Mouse (Mus musculus) cerebellum, adult 9-11 months (tissue): ENCODE data around the gene Pamr1.

Source experiments
- DNase-seq: peaks from one replicate; pipeline ENCODE4 v3.0.0; 2022

Gene Pamr1

DNA sequence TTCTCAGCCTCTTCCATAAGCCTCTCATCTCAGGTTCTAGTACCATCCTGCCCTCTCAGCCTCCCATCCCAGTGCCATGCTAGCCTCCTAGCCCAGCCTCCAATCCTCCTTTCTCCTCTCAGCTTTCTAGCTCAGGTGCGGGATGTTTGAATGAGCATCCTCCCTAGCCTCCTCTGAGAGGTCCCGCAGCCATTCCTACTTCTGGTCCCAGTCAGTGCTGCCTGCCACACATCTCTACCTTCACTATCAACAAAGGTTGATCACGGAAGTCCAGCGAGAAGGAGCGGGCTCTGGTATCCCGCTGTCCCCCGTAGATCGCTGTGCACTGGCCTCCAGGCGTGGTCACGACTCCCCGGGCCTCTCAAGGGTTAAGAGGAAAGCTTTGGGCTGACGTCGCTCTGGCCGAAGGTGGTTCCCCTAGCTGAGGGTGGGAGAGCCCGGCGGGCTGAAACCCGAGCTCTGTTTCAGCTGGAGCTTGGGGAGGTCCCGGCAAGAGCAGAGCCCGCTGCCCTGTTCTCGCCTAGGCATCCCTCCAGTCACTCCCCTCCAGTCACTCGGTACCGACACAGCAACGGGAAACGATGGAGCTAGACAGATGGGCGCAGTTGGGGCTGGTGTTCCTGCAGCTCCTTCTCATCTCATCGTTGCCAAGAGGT is at the start of gene Pamr1:
TSS of gene Pamr1 (plus strand) at position 402 of the 656 bp plus-strand sequence.
- peak; percentile 17 for DNase-seq

GRCm38 (mm10) chr2:102507633-102508032 is 42.2 kb upstream of the Pamr1 start:
- DNase-seq: no peak

DNA sequence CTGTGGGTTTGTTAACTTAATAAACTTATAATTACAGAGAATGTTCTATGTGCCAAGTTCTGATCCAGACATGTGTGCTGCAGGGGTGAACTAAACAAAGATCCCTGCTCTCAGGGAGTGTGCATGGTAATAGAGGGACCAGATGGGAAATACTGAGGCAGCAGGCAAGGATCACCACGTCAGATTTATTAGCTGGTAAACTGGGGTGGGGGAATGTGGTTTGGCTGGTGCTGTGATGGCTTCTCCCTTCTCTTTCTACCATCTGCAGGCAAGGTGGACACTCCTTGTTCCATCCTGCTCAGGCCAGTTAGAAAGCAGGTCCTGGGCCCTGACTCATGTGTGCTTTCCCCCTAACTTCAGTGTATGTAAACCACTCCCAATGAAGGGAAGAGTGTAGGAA is 41.7 kb upstream of the Pamr1 start:
- DNase-seq: no peak

DNA sequence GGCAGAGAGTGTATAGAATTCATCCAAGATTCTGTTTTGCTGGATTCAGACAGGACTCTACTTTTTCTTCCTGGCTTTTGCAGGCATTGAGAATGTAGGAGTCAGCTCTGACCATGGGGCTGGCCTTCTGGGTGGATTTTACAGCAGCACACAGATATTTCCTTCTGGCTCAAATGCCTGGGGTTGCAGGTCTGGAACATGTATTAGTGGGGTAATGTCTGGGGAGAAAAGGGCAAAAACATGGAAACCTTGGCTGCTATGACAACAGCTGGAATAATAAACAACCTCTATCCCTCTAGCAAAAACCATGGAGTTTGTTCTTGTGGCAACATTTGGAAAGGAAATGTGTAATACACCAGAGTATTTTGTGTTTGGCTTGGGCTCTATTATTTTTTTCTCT is 29.9 kb upstream of the Pamr1 start:
- DNase-seq: no peak

GRCm38 (mm10) chr2:102527563-102527962 is 22.2 kb upstream of the Pamr1 start:
- DNase-seq: no peak

GRCm38 (mm10) chr2:102533437-102533836 is 16.4 kb upstream of the Pamr1 start:
- no peak for DNase-seq

- DNase-seq: no peak
These were observed 13.0 kb upstream of the Pamr1 start for GRCm38 (mm10) chr2:102536766-102537165.

DNA sequence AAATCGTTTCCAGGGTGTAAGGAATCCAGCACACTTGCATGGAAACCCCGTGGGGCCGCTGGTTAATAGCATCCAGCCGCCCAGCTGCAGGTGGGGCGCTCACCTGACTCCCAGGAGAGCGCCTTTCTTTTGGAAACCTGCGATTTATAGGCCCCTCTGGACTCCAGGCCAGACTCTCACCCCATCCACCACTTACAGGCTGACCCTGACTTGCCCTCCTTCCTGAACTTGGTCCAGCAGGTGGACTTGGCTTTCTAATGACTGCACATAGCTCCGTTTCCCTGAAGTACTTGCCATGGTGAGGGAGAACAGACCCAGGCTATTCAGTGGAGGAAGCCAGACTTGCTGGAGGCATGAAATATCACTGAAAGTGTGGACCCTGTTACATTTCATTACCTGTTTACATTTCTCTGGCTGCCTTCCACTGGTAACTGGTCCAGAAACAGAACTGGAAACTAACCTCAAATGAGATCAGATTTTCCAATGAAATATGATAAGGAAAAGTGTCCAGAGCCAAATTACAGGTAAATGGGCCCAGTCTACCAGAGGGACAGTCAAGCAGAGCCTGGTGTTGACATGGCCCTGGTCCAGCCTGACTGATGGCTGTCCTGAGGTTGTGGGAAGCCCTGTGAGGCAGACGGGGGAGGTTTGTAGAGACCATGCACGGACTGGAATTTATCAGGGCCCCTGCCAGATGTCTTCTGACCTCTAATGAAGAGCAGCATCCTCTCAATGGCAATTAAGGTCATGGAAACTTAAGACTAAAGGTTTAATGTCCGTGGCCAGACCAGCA is 9.2 kb upstream of the Pamr1 start:
- no peak for DNase-seq

DNA sequence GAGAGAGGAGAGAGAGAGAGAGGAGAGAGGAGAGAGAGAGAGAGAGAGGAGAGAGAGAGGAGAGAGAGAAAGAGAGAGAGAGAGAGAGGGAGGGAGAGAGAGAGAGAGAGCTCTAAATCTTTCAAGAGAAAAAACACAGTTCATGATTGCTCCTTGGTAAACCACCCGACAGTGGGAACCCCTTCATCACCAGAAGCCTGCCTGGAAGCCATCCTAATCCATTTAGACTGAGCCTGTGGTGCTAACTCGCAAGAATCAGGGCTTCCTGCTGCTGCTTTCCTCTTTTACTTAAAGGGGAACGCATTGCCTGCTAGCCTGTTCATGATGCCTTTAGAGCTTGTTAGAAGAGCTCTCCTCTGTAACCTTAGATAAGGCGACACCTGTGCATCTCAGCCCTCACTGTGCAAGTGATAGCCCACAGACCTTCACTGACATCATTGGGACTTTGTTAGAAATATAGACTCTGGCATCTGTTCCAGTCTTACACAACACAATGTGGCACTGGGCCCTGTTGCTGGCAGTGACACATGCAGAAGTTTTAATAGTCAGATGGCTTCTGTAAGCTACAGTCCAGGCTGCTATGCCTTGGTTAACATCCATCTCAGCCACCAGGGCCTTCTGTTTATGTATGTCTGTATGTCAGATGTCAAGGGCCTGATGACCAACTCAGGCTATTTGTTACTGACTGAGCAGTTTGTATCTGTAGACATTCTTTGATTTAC is 8.2 kb upstream of the Pamr1 start:
- no peak for DNase-seq

DNA sequence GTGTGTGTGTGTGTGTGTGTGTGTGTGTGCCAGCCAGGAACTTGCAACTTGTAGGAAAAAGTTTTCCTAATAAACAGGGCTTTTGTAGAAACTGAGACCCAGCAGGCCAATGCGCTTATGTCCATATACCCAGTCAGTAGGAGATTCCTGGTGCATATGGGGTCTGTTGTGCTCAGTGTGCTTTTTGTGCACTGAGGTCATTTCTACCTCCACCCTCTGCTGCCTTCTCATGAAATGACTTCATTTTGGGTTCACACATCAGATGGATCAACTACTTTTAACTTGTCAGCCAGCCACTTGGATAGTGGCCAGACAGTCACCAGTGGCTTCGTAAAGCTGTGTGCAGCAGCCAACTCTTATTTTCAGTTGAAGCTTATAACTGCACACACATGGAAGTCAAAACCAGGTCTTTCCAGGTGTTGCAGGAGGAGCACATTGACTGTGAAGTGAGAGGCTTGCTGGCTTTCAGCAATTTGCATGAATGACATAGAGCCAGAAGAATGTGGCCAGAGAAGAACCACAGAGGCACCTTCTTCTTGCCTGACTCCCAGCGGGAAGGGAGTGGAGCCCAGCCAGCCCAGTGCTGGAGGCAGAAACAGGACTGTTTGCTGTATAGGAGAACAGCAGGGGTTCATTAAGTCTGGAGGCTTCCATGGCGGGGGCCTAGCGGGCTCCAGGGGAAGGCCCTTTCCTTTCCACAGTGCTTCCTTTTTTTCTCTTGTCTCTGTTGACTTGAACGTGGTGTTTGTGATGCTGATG is 5.7 kb upstream of the Pamr1 start:
- no peak for DNase-seq

GRCm38 (mm10) chr2:102550910-102551582 is 1.2 kb downstream of the Pamr1 start:
- no peak for DNase-seq

DNA sequence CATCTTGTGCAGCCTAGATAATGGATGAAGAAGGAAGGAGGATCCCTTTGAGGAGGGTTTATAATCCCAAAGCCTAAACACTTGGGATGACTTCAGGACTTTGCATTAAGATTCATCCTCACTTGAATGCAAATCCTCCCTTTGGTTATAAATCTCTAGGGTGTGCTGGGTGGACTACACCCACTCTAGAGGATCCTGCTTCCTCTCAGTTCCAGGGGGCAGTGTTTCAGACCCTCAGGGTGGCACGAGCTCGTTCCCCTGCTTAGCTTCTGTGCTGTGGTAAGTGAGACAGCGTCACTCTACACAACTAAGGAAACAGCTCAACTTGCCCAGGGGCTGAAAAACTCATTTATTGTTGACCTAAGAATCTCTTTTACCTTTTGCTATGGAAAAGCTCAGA is 1.8 kb downstream of the Pamr1 start:
- no peak for DNase-seq

DNA sequence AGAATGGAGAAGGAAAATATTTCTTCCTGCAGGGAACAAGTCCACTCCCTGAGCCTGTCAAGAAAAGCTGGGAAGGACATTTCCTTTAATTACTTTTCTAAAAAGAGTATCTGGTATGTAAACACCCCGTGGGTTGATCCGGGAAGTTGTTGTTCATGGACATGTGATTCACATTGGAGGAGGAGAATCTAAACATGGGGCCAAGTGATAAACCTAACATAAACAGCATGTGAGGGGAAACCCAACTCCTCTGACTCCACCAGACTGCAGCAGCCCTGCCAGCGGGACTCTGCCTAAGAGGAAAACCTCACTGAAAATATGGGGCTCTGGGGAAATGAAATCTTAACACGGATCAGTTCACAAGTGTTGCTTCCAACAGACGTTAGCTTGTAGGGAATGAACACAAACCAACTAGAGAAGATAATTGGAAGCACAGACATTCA is 2.3 kb downstream of the Pamr1 start:
- DNase-seq: no peak

DNA sequence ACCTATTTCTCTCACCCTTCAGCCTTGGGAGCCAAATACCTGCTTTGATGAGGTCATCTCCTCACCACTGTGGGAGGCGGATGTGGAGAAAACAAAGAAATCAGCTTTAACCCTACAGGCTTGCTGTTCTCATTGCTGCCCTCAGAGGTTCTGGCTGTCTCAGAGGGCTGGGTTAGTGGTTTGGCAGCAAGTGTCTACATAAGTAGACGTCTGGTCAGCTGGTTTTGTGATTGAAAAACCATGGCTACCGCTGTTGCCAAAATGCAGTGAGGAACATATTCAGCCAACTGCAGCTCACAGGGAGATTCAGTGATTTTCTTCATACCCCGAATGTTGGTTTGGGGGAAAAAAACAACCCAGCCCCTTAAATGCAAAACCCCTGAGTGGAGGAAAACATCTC is 7.3 kb downstream of the Pamr1 start:
- DNase-seq: no peak

DNA sequence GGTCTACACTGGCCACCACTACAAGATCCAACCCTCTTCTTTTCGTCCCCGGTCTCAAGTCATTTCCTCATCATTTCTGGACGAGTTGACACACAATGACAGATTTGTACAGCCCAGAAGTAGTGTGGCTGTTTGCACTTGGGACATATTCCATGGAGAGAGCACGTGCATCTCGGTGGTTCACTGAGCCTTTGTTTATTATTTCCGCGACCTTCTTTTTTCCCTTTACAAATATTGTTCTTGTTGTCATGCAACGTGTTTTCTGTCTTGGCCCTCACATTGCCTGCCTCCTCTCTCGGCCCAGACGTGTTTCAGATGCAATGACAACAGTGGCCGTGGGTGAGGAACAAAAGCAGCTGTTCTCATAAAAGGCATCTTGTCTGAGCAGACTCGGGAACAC is 9.2 kb downstream of the Pamr1 start:
- no peak for DNase-seq

DNA sequence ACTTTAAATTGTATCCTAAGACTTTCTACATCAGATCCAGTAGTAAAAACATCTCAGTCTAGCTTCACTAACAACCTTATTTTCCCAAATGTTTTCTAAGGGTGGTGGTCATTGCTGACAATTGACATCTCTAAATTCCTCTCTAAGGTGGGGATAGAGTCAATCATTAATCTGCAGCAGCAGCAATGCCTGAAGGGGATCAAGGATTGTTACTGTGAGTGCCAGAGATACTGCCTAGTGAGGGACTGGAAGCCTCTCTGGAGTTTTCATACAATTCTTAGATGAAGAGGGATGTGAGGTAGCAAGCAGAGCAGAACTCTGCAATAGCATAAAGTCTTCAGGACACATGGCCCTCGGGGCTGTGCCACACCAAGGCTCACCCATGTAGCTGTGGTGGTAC is 14.0 kb downstream of the Pamr1 start:
- DNase-seq: no peak

- no peak for DNase-seq
These were observed 29.4 kb downstream of the Pamr1 start for GRCm38 (mm10) chr2:102579248-102579647.

DNA sequence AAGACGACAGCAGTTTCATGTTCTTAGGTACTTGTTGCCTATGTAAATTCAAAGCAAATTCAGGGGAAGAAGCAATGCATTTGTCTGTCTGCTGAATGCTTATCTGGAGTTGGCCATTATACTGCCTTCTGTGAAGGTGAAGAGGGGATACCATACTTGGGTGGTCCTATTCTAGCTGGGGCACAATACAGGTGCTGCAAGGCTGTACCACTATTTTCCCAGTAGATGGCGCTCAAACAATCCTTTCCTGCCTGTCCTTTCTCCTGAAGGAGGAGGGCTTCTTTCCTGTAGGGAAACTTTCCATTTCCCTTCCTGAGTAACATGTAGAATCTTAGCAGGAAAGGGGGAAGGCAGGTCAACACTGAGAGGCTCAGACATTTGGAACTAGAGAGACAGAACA is 40.2 kb downstream of the Pamr1 start:
- DNase-seq: peak; percentile 15

DNA sequence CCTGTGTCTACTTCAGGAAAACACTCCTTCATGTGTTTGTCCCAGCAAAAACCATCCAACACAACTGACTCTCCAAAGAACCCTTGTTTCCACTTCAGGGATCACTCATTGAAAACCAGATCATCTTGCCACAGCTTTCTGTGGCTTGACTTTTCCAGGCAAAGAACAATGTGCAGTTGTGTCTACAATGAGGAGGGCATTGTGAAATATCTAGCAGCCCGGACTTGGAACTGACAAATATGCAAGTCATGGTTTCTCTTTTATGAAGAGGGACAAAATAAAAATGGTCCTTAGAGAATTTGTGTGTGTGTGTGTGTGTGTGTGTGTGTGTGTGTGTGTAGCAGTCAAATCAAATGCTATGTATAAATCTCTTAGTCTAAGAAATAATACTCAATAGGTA is 44.7 kb downstream of the Pamr1 start:
- DNase-seq: no peak

DNA sequence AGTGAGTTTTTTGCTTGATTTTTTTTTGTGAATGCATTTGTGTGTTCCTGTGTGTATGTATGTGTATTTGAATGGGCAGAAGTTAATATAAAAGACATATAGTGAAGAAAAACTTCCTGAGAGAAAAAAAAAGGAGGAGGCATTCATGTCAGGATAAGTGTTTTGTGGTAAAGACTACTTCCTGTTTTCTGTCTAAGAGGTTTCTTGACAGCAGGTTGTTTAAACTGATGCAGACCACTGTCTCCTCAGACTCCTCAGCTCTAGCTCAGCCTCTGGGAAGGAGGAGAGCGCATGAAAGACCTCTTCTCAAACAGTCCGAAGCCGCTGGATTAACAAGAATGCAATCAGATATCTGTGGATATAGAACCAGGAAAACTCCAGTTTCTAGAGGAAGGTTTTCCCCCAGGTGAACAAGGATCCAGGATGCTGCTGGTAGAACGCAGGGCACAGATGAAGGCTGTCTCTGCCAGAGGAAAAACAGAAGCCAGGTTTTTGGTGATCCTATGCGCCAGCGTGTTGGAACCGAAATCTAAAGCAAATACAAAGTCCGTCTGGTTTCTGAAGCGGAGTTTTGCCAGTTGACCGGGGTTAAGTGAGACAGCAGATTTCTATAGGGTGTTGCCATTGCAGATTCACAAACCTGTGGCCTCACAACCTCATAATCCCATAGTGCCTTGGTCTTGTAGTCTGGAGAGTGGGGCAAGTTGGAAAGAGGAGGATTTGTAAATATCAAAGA is 45.8 kb downstream of the Pamr1 start:
- no peak for DNase-seq

DNA sequence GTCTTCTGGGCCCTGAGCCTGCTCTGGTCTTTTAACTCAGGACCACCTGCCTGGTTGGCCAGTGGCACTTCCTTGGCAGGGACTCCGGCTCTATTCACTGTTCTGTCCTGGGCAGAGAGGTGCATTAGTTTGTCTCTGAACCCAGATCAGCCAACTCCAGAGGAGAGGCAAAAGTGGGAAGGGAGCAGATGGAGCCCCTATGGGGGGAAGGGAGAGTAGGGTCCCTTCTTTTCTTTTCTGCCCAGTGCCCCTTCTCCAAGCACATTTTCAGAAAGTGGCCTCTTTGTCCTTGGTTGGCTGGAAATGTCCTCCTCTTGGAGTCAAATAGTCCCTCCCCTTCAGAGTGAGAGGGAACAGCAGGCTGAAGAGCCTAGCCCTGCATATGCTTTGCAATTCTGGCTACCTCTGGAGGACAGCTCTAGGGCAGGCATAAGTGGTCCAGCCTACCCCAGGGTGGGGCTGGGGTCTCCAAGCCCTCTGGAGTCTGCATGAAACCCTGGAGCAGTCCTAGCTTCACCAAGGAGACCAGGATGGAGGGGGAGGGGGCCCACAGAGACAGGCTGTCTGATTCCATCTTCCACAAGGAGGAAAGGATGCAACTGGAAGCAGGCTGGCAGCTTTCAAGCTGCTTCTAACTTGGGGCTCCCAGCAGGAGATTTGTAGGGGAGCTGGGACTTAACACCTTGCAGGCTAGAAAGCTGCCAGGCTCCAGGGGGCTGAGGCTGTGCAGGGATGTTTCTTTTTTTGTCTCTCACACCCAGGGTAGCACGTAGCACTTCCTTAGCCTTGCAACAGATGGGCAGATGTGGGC is 49.3 kb downstream of the Pamr1 start:
- peak; percentile 20 for DNase-seq
